Mouse (Mus musculus) ES-Bruce4 (cell line): ENCODE results near the gene Nmnat1.

Experiments used
- CTCF ChIP-seq: IDR thresholded peaks from one replicate; pipeline ENCODE4 v1.8.1; 2011; ENCODE audit warnings: low read depth, low read length
- EP300 ChIP-seq: IDR thresholded peaks from 2 replicates; pipeline ENCODE4 v1.6.1; 2011; ENCODE audit warnings: low read depth, low read length; ENCODE audit not compliant: insufficient read depth
- POLR2A ChIP-seq: IDR thresholded peaks from one replicate; pipeline ENCODE4 v1.8.1; 2011; ENCODE audit warnings: low read length; ENCODE audit not compliant: insufficient read depth

GRCm38 (mm10) chr4:149512072-149512471 is 27.1 kb upstream of the Nmnat1 start:
- TF ChIP-seq CTCF: no peak
- TF ChIP-seq POLR2A: no peak
- no peak for TF ChIP-seq EP300
